Mouse (Mus musculus) limb, embryonic 13.5 days (tissue): Measurements from ENCODE around the gene Bag5. TPM values are rescaled to one million over a fixed set of nuclear protein-coding genes. Genes with fewer than 3 reads are reported as not detected.
A peak's percentile ranks its signal among the peaks of the same experiment; 100 is the strongest.

Source experiments
- ATAC-seq: fragments of 200-750 bp; cut with Nextera tagmentation; 2 replicates; pipeline ENCODE4 v1.8.0; 2017; ENCODE audit warnings: low read depth, moderate number of reproducible peaks, moderate TSS enrichment; ENCODE audit not compliant: low FRiP score
- H3K27ac ChIP-seq: fragments of 300-500 bp; sonication (generic); 2 replicates; pipeline ENCODE4 v1.5.1; 2015; ENCODE audit warnings: inconsistent platforms, mild to moderate bottlenecking, moderate library complexity
- H3K27me3 ChIP-seq: fragments of 300-500 bp; sonication (generic); 2 replicates; pipeline ENCODE4 v1.6.1; 2015; ENCODE audit warnings: mild to moderate bottlenecking, inconsistent platforms
- H3K36me3 ChIP-seq: fragments of 300-500 bp; sonication (generic); 2 replicates; pipeline ENCODE4 v1.6.1; 2015; ENCODE audit warnings: inconsistent platforms, mild to moderate bottlenecking, moderate library complexity
- H3K4me1 ChIP-seq: fragments of 300-500 bp; sonication (generic); 2 replicates; pipeline ENCODE4 v1.6.1; 2015; ENCODE audit warnings: inconsistent platforms
- H3K4me2 ChIP-seq: fragments of 300-500 bp; sonication (generic); replicated peaks from 2 replicates; pipeline ENCODE4 v1.6.1; 2015; ENCODE audit warnings: inconsistent platforms, mild to moderate bottlenecking, moderate library complexity
- H3K4me3 ChIP-seq: fragments of 300-500 bp; sonication (generic); 2 replicates; pipeline ENCODE4 v1.5.1; 2015; ENCODE audit warnings: moderate library complexity, mild to moderate bottlenecking, inconsistent platforms
- H3K9ac ChIP-seq: fragments of 300-500 bp; sonication (generic); 2 replicates; pipeline ENCODE4 v1.6.1; 2015; ENCODE audit warnings: mild to moderate bottlenecking, inconsistent platforms
- H3K9me3 ChIP-seq: fragments of 300-500 bp; sonication (generic); 2 replicates; pipeline ENCODE4 v1.6.1; 2016; ENCODE audit warnings: inconsistent platforms
- WGBS: fragments of 180-500 bp; shearing (Covaris S2); methylation state at CpG from one replicate; pipeline ENCODE4 v1.1.7; 2015; 5-methylcytosine and 5-hydroxymethylcytosine counted together
- polyA plus RNA-seq: library from polyadenylated mRNA; unstranded; fragments of >200 nt; fragmentation: Nextera tagmentation; extraction: Ambion mirVana; gene quantifications from 2 replicates; pipeline ENCODE4 v1.2.1, GENCODE M21; 2015

The Bag5 gene
- polyA plus RNA-seq, 1 experiment from 2014 or later: 63.0 TPM

DNA sequence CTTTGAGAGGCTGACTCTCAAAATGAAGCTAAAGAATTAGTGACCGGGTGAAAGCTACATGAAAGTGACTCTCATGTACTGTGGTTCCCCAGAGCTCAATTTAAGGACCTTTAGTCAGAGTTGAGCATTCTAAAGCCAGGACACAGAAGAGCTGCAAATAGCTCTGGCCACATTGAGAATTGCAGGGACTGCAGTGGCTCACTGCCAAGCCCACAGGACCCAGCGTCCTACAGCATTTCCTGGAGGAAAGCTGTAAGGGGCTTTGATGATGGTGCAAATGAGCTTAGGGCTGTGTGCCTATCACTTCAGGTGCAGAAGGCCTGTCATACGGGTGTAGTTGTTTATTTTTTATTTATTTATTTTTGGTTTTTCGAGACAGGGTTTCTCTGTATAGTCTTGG is 4.9 kb downstream of the Bag5 start:
- no peak overlapping the region for H3K27ac ChIP-seq
- no peak overlapping the region for H3K4me3 ChIP-seq
- ATAC-seq: no peak
- peaks cover 39% of the 10 kb centered on the region for H3K36me3 ChIP-seq
- 74% methylated on average over 4 of the region's 4 CpGs for WGBS
- no peaks in the 10 kb centered on the region for H3K27me3 ChIP-seq
- peaks cover 19% of the 10 kb centered on the region for H3K4me1 ChIP-seq
- no peaks in the 10 kb centered on the region for H3K9me3 ChIP-seq
- no peak overlapping the region for H3K4me2 ChIP-seq
- no peak overlapping the region for H3K9ac ChIP-seq

DNA sequence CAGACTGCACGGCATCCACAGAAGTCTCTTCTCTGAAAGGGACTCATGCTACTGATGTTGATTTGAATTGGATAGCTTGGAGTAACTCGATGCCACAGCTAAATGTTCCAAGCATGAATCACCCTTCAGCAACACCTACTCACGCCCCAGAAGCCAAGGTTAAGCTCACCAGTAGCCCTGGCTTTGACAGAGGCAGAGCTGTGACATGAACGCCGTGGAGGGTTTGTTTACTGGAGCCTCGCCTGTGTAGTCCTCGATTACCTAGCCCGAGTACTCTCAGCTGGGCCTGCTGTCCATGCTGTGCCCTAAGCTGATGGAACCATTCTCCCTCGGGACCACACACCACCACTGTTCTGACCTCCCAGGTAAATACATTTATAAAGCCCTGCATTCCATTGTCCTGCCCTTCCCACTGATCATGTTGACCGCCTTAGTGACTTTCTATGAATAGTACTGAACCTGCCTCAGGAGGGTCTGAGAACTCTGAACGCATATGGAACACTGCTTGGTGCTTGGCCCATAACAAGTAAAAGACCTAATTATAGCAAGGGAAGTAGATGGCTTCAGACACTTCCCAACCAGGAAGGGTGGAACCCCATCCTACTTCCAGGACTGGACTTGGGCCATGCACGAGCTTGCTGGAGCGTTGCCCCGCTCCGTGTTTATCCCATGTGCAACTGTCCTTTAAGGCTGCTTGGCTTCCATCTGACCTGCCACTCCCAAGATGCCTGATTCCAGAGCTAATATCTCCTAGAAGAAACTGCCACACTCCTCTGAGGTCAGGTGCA is 7.7 kb downstream of the Bag5 start:
- Histone ChIP-seq H3K4me2 (no peak overlapping the region), H3K9me3 (no peaks in the 10 kb centered on the region), H3K4me3 (no peak overlapping the region), H3K9ac (peak overlapping the region; percentile 43), H3K27ac (peak overlapping the region; percentile 15; the same call in 1 of the 2 replicates), H3K27me3 (no peaks in the 10 kb centered on the region), H3K4me1 (peaks cover 9% of the 10 kb centered on the region), H3K36me3 (peaks cover 30% of the 10 kb centered on the region)
- no peak for ATAC-seq
- WGBS: 63% methylated on average over 15 of the region's 15 CpGs

DNA sequence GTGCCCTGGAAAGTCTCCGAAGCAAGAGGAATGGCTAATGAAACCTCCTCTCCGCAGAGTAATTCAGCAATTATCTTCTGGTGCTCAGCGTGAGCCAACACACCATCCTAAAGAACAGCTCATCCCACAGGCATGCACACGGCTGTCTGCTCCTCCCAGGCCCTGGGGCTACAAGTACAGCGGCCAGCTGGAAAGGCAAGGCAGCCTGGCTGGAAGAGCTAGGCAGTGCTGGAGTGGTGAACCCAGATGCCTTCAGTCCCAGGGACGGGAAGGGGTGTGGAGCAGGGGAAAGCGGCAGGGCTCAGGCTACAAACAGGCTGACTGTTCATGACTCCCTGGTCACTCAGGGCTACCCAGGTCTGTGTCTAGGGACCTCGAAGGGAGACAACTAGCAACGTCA is 8.4 kb downstream of the Bag5 start:
- H3K27ac ChIP-seq: peak overlapping the region; percentile 15; the same call in 1 of the 2 replicates
- 50% methylated on average over 9 of the region's 9 CpGs for WGBS
- ATAC-seq: 0 out of 2 replicates have a peak, but pooled peaks have one; percentile 29

GRCm38 (mm10) chr12:111703301-111703700 is 9.8 kb downstream of the Bag5 start:
- H3K9ac ChIP-seq: no peak overlapping the region
- no peak overlapping the region for H3K27ac ChIP-seq
- H3K27me3 ChIP-seq: no peaks in the 10 kb centered on the region
- no peaks in the 10 kb centered on the region for H3K9me3 ChIP-seq
- H3K4me1 ChIP-seq: peaks cover 9% of the 10 kb centered on the region
- H3K4me3 ChIP-seq: no peak overlapping the region
- H3K36me3 ChIP-seq: peaks cover 9% of the 10 kb centered on the region
- no peak for ATAC-seq
- 60% methylated on average over 3 of the region's 3 CpGs for WGBS
- H3K4me2 ChIP-seq: no peak overlapping the region

More for the DNA sequence above, 8.4 kb downstream of the Bag5 start:
- Histone ChIP-seq H3K4me1 (peaks cover 9% of the 10 kb centered on the region), H3K4me3 (no peak overlapping the region), H3K27me3 (no peaks in the 10 kb centered on the region), H3K4me2 (0 out of 2 replicates have a peak overlapping the region, but pooled peaks have one; percentile 0), H3K36me3 (peaks cover 22% of the 10 kb centered on the region), H3K9ac (0 out of 2 replicates have a peak overlapping the region, but pooled peaks have one; percentile 31), H3K9me3 (no peaks in the 10 kb centered on the region)

- Histone ChIP-seq H3K27ac (no peak overlapping the region), H3K36me3 (no peaks in the 10 kb centered on the region), H3K27me3 (no peaks in the 10 kb centered on the region), H3K4me3 (no peak overlapping the region), H3K4me1 (peaks cover 9% of the 10 kb centered on the region), H3K9me3 (no peaks in the 10 kb centered on the region), H3K4me2 (no peak overlapping the region), H3K9ac (no peak overlapping the region)
- no peak for ATAC-seq
- WGBS: 63% methylated on average over 9 of the region's 9 CpGs
Measured at GRCm38 (mm10) chr12:111700920-111701458, 12.1 kb downstream of the Bag5 start.

DNA sequence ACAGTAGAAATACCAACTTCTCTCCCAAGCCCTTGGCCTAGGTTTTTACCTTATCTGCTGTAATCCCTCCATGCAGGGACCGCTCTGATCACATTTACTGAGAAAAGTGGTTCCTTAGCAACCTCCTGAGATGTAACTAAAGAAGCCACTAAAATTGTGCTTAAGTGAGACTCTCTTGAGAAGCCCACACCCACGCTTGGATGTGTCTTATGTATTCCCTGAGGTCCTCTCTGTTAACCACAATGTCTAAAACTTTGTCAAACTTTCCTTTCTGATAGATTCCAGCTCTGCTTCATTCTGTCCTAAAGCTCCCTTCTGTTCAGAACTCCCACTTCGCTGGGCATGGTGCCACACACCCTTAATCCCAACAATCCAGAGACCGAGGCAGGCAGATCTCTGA is 13.5 kb downstream of the Bag5 start:
- H3K4me1 ChIP-seq: peaks cover 7% of the 10 kb centered on the region
- H3K9ac ChIP-seq: no peak overlapping the region
- no peak overlapping the region for H3K27ac ChIP-seq
- no peak for ATAC-seq
- H3K4me3 ChIP-seq: no peak overlapping the region
- H3K4me2 ChIP-seq: no peak overlapping the region
- no peaks in the 10 kb centered on the region for H3K9me3 ChIP-seq
- no peaks in the 10 kb centered on the region for H3K36me3 ChIP-seq
- no peaks in the 10 kb centered on the region for H3K27me3 ChIP-seq
- WGBS: 79% methylated on average over 4 of the region's 4 CpGs

DNA sequence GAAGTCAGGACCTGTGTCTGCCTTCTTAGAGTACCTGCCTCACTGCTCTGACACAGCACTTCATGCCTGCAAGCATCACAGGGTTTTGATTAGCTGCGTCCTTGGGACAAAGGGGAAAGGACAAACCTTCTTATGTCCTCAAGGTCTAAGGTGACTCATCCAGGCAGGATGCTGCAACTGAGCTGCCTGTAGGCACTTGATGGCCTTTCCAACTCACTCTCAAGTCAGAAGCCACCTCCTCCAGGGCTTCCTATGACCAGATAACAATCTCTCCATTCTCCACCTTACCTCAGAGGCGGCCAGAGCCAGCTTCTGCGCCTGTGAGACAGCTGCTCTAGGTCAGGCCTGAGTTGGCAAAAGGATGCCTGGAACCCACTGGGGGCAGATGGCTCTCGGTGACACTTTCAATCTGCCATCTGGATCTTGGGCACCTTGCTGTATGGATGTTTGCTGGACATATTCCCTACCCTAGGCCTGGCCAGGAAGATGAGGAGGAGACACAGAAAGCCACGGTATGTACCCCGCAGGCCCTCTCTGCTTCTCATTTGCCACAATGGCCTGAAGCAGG is 14.6 kb downstream of the Bag5 start:
- WGBS: 80% methylated on average over 6 of the region's 6 CpGs
- Histone ChIP-seq H3K9ac (peak overlapping the region; percentile 21; the same call in 1 of the 2 replicates), H3K36me3 (no peaks in the 10 kb centered on the region), H3K9me3 (no peaks in the 10 kb centered on the region), H3K27ac (no peak overlapping the region), H3K27me3 (no peaks in the 10 kb centered on the region), H3K4me1 (peaks cover 18% of the 10 kb centered on the region), H3K4me3 (no peak overlapping the region), H3K4me2 (no peak overlapping the region)
- ATAC-seq: no peak

- Histone ChIP-seq H3K27ac (no peak overlapping the region), H3K27me3 (no peaks in the 10 kb centered on the region), H3K36me3 (no peaks in the 10 kb centered on the region), H3K9ac (peak overlapping the region; percentile 21; the same call in 1 of the 2 replicates), H3K4me1 (peaks cover 25% of the 10 kb centered on the region), H3K9me3 (no peaks in the 10 kb centered on the region), H3K4me2 (no peak overlapping the region), H3K4me3 (no peak overlapping the region)
- no peak for ATAC-seq
- WGBS: 59% methylated on average over 4 of the region's 4 CpGs
Measured at GRCm38 (mm10) chr12:111697708-111698107, 15.3 kb downstream of the Bag5 start.

- H3K4me1 ChIP-seq: peaks cover 33% of the 10 kb centered on the region
- no peak overlapping the region for H3K27ac ChIP-seq
- H3K4me2 ChIP-seq: no peak overlapping the region
- H3K27me3 ChIP-seq: no peaks in the 10 kb centered on the region
- WGBS: 28% methylated on average over 6 of the region's 6 CpGs
- no peaks in the 10 kb centered on the region for H3K36me3 ChIP-seq
- no peak overlapping the region for H3K9ac ChIP-seq
- H3K4me3 ChIP-seq: no peak overlapping the region
- H3K9me3 ChIP-seq: no peaks in the 10 kb centered on the region
- no peak; the same call in 1 of the 2 replicates for ATAC-seq
Measured at GRCm38 (mm10) chr12:111696239-111696638, 16.8 kb downstream of the Bag5 start.

DNA sequence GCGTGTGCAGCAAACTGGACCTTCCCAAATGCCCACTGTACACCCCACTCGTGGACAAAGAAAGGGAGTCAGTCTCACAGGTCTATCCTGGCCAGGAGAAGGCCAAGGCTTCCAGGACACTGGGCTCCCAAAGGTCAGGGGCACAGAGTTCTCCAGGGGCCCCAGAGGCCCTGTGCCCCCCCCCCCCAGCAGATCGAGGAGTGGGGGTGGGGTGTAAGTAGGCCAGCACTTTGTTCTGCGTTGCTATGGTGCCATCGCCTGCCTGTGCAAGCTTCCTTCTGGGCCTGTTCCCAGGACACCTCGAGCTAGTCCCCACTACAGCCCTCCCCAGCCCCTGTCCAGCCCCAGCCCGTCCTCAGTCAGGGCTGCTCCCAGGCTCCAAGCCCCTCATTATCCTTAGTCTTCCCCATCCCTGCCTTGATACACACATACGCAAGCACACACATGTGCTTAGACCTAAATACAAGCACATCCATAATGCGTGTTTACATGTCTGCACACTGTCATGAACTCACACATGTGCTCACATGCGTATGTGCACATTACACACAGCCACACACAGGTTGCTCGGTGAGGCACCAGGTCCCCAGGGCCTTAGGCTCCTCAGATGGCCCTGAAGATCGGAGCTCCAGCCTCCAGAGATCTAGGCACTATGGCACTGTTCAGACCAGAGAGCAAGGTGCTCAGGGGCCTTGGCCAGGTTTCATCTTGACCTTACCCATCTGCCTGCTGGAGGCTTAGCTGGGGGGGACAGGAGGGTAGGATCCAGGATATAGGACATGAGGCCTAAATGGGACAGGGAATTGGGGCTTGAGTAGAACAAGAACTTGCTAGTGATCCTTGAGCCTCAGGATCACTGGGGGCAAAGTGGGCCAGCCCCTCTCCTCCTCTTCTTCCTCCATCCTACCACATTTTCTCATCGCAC is 17.9 kb downstream of the Bag5 start:
- WGBS: 65% methylated on average over 10 of the region's 13 CpGs
- H3K9me3 ChIP-seq: no peaks in the 10 kb centered on the region
- no peak overlapping the region for H3K4me3 ChIP-seq
- H3K4me2 ChIP-seq: no peak overlapping the region
- no peak for ATAC-seq
- peaks cover 37% of the 10 kb centered on the region for H3K4me1 ChIP-seq
- no peak overlapping the region for H3K27ac ChIP-seq
- no peaks in the 10 kb centered on the region for H3K36me3 ChIP-seq
- no peak overlapping the region for H3K9ac ChIP-seq
- H3K27me3 ChIP-seq: no peaks in the 10 kb centered on the region

GRCm38 (mm10) chr12:111694271-111694781 is 18.7 kb downstream of the Bag5 start:
- Histone ChIP-seq H3K9me3 (no peaks in the 10 kb centered on the region), H3K27me3 (no peaks in the 10 kb centered on the region), H3K36me3 (no peaks in the 10 kb centered on the region), H3K27ac (peak overlapping the region; percentile 28; the same call in 1 of the 2 replicates), H3K4me1 (peaks cover 37% of the 10 kb centered on the region), H3K4me2 (peak overlapping the region; percentile 23), H3K9ac (peak overlapping the region; percentile 46; the same call in 1 of the 2 replicates), H3K4me3 (no peak overlapping the region)
- no peak; the same call in 1 of the 2 replicates for ATAC-seq
- 28% methylated on average over 12 of the region's 12 CpGs for WGBS
